Mouse (Mus musculus) hindbrain, embryonic 16.5 days (tissue): ENCODE measurements around the gene Zmat5. TPM values are rescaled to one million over a fixed set of nuclear protein-coding genes. Genes with fewer than 3 reads are reported as not detected.

Source experiments
- ATAC-seq: fragments of 200-750 bp; cut with Nextera tagmentation; 2 replicates; pipeline ENCODE4 v1.8.0; 2017; ENCODE audit warnings: moderate TSS enrichment, moderate library complexity
- H3K27ac ChIP-seq: fragments of 300-500 bp; sonication (generic); 2 replicates; pipeline ENCODE4 v1.5.1; 2014; ENCODE audit warnings: low read depth, mild to moderate bottlenecking, control low read depth, low read length, moderate library complexity
- H3K27me3 ChIP-seq: fragments of 300-500 bp; sonication (generic); replicated peaks from 2 replicates; pipeline ENCODE4 v1.6.1; 2014; ENCODE audit warnings: low read length; ENCODE audit not compliant: control insufficient read depth, insufficient read depth
- H3K36me3 ChIP-seq: fragments of 300-500 bp; sonication (generic); 2 replicates; pipeline ENCODE4 v1.6.1; 2014; ENCODE audit warnings: mild to moderate bottlenecking, low read length, moderate library complexity, mixed read lengths; ENCODE audit not compliant: control insufficient read depth, insufficient read depth
- H3K4me1 ChIP-seq: fragments of 300-500 bp; sonication (generic); 2 replicates; pipeline ENCODE4 v1.6.1; 2014; ENCODE audit warnings: low read depth, low read length; ENCODE audit not compliant: control insufficient read depth, insufficient read depth
- H3K4me2 ChIP-seq: fragments of 300-500 bp; sonication (generic); 2 replicates; pipeline ENCODE4 v1.6.1; 2014; ENCODE audit warnings: mild to moderate bottlenecking, low read length, control low read depth, moderate library complexity
- H3K4me3 ChIP-seq: fragments of 300-500 bp; sonication (generic); 2 replicates; pipeline ENCODE4 v1.5.1; 2014; ENCODE audit warnings: mild to moderate bottlenecking, low read length, control low read depth, moderate library complexity
- H3K9ac ChIP-seq: fragments of 300-500 bp; sonication (generic); 2 replicates; pipeline ENCODE4 v1.6.1; 2014; ENCODE audit warnings: low read depth, mild to moderate bottlenecking, control low read depth, low read length, moderate library complexity
- H3K9me3 ChIP-seq: fragments of 300-500 bp; sonication (generic); 2 replicates; pipeline ENCODE4 v1.6.1; 2014; ENCODE audit warnings: mild to moderate bottlenecking, low read length, moderate library complexity; ENCODE audit not compliant: control insufficient read depth
- WGBS: fragments of 180-500 bp; shearing (Covaris S2); extraction: QIAGEN DNeasy Blood & Tissue Kit; methylation state at CpG from one replicate; pipeline ENCODE4 v1.1.7; 2014; 5-methylcytosine and 5-hydroxymethylcytosine counted together
- polyA plus RNA-seq: library from polyadenylated mRNA; unstranded; fragments of >200 nt; fragmentation: Nextera tagmentation; extraction: Ambion mirVana; gene quantifications from 2 replicates; pipeline ENCODE4 v1.2.1, GENCODE M21; 2015

The Zmat5 gene
- polyA plus RNA-seq, 1 experiment from 2014 or later, result 63.5 TPM

GRCm38 (mm10) chr11:4768399-4768798, 63.9 kb downstream of the Zmat5 start:
- WGBS, result 72% methylated on average over 4 of the region's 4 CpGs
- no peaks in the 10 kb centered on the region for H3K27me3 ChIP-seq
- H3K27ac ChIP-seq, result no peak overlapping the region
- H3K9ac ChIP-seq, result no peak overlapping the region
- no peaks in the 10 kb centered on the region for H3K9me3 ChIP-seq
- H3K4me3 ChIP-seq, result no peak overlapping the region
- ATAC-seq, result no peak
- peaks cover under 1% of the 10 kb centered on the region; the same call in 1 of the 2 replicates for H3K4me1 ChIP-seq
- no peaks in the 10 kb centered on the region; the same call in 1 of the 2 replicates for H3K36me3 ChIP-seq
- no peak overlapping the region for H3K4me2 ChIP-seq

DNA sequence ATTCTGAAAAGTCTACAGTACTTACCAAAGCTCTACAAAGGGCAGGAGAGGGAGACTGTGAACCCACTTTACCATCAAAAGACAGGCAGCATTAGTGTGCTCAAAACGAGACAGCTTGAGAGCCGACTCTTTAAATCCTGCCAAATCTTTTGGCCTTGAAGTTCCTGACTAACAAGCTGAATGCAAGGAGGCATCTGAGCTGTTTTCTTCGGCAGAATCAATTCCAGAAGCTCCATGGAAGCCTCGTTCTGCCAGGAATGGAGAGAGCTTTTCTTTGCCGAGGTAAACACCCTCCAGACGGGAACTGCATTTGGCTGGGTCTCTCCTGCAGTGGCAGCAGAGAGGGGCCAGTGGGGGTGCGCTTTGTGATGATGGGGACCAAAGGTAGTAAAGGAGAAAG, 64.8 kb downstream of the Zmat5 start:
- ATAC-seq, result no peak
- H3K36me3 ChIP-seq, result no peaks in the 10 kb centered on the region; the same call in 1 of the 2 replicates
- WGBS, result 69% methylated on average over 7 of the region's 7 CpGs

DNA sequence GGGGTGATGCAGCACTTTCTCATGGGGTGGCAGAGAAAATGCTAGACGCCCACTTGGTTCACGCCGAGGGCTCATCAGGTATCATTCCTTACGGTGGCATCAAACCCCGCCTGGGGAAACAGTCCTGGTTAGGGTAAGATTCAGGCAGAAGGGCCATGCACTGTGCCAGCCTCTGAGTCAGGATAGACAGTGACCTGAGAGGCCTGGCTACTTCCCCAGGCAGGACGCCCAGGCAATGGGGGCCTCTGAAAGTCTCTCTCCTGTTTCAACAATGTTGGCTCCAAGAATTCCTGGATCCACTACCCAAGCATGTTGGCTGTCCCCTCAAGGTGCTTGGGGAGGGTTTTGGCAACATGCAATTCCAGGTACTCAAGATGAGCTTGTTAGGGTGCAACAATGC, 65.4 kb downstream of the Zmat5 start:
- no peaks in the 10 kb centered on the region for H3K27me3 ChIP-seq
- no peak overlapping the region for H3K4me2 ChIP-seq

More for the DNA sequence above, 64.8 kb downstream of the Zmat5 start:
- H3K27me3 ChIP-seq, result no peaks in the 10 kb centered on the region
- H3K9me3 ChIP-seq, result no peaks in the 10 kb centered on the region
- H3K9ac ChIP-seq, result no peak overlapping the region
- H3K4me3 ChIP-seq, result no peak overlapping the region
- 0 out of 2 replicates have a peak overlapping the region, but pooled peaks have one; percentile 51 for H3K27ac ChIP-seq
- no peaks in the 10 kb centered on the region; the same call in 1 of the 2 replicates for H3K4me1 ChIP-seq
- no peak overlapping the region for H3K4me2 ChIP-seq

DNA sequence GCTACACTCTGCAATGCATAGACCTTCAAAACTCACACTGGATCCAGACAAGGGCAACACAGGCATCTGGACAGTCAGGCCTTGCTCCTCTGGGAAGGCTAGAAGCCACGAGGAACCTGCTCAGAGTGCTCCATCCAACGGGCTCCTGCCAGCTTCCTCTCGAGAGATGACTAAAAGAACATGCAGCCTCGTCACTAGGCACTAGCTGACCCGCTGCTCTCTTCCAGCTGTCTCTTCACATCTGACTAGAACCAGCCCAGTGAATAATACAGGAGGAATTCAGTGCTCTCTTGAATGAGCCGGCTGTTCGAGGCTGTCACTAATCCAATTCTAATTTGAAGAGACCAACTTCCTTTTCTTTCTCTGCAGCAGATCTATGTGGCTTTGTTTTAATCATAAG, 67.3 kb downstream of the Zmat5 start:
- WGBS, result 57% methylated on average over 7 of the region's 7 CpGs
- no peak for ATAC-seq

More for the DNA sequence above, 65.4 kb downstream of the Zmat5 start:
- Histone ChIP-seq H3K27ac (no peak overlapping the region), H3K4me1 (no peaks in the 10 kb centered on the region; the same call in 1 of the 2 replicates), H3K9me3 (no peaks in the 10 kb centered on the region), H3K9ac (no peak overlapping the region), H3K4me3 (no peak overlapping the region), H3K36me3 (no peaks in the 10 kb centered on the region; the same call in 1 of the 2 replicates)
- no peak for ATAC-seq
- 91% methylated on average over 6 of the region's 6 CpGs for WGBS

GRCm38 (mm10) chr11:4772925-4773324, 68.4 kb downstream of the Zmat5 start:
- Histone ChIP-seq H3K27me3 (no peaks in the 10 kb centered on the region), H3K4me3 (no peak overlapping the region), H3K4me1 (no peaks in the 10 kb centered on the region; the same call in 1 of the 2 replicates), H3K9ac (no peak overlapping the region), H3K36me3 (no peaks in the 10 kb centered on the region), H3K9me3 (no peaks in the 10 kb centered on the region), H3K27ac (peak overlapping the region; percentile 53; the same call in 1 of the 2 replicates), H3K4me2 (no peak overlapping the region)
- WGBS, result 26% methylated on average over 3 of the region's 3 CpGs
- no peak for ATAC-seq

More for the DNA sequence above, 67.3 kb downstream of the Zmat5 start:
- no peaks in the 10 kb centered on the region for H3K9me3 ChIP-seq
- H3K36me3 ChIP-seq, result no peaks in the 10 kb centered on the region; the same call in 1 of the 2 replicates
- H3K27me3 ChIP-seq, result no peaks in the 10 kb centered on the region
- H3K27ac ChIP-seq, result no peak overlapping the region
- no peaks in the 10 kb centered on the region; the same call in 1 of the 2 replicates for H3K4me1 ChIP-seq
- H3K4me3 ChIP-seq, result no peak overlapping the region
- H3K4me2 ChIP-seq, result no peak overlapping the region
- no peak overlapping the region for H3K9ac ChIP-seq

GRCm38 (mm10) chr11:4780927-4781326, 76.4 kb downstream of the Zmat5 start:
- Histone ChIP-seq H3K9me3 (no peaks in the 10 kb centered on the region), H3K4me2 (no peak overlapping the region), H3K4me3 (no peak overlapping the region), H3K27ac (no peak overlapping the region), H3K36me3 (peaks cover 3% of the 10 kb centered on the region; the same call in 1 of the 2 replicates), H3K27me3 (no peaks in the 10 kb centered on the region), H3K4me1 (no peaks in the 10 kb centered on the region), H3K9ac (no peak overlapping the region)
- 88% methylated on average over 3 of the region's 3 CpGs for WGBS
- no peak for ATAC-seq

DNA sequence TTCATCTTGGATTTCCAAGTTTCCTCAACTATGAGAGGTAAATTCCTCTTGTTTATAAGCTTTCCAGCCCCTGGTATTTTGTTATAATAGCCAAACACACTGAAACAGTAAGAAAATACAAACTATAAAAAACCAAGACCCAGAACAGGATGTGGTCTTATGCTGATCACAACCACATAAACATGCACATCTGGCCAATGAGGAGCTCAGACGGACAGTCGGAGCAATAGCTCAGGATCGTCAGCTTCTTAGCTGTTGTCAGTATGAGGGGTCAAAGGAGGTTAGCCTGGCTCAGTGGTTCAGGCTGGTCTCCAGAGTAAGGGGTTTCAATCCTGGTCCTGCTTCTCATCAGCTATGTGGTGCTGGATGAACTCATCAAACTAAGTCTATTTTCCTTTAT, 78.6 kb downstream of the Zmat5 start:
- no peak overlapping the region for H3K4me2 ChIP-seq
- H3K4me3 ChIP-seq, result no peak overlapping the region
- H3K4me1 ChIP-seq, result no peaks in the 10 kb centered on the region
- ATAC-seq, result no peak
- no peak overlapping the region for H3K9ac ChIP-seq
- WGBS, result 91% methylated on average over 3 of the region's 3 CpGs
- no peak overlapping the region for H3K27ac ChIP-seq
- H3K27me3 ChIP-seq, result no peaks in the 10 kb centered on the region
- peaks cover 14% of the 10 kb centered on the region for H3K36me3 ChIP-seq
- H3K9me3 ChIP-seq, result no peaks in the 10 kb centered on the region

DNA sequence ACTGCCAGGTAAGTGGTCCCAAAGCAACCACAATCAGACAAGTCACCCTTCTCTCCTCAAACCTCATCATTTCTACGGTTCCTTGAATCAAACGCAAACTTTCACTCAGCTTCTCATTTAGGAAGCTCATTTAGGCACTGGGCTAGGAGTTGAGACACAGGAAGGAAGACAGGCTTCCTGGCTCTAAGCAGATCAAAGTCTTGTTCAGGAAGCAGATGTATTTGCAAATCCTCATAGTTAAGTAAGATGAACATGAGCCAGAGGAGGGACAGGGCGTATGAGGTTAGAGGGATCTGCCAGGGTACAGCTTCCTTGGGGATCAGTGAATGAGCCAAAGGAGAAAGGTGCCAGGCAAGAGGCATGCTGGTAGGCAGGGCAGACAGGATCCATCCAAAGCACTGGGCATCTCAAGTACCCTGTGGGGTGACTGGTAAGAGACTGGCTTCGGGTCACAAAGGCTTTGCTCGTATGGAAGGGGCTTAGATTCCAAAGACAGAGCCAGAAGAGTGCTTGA, 80.2 kb downstream of the Zmat5 start:
- Histone ChIP-seq H3K4me2 (no peak overlapping the region), H3K4me3 (no peak overlapping the region), H3K36me3 (peaks cover 14% of the 10 kb centered on the region), H3K9me3 (no peaks in the 10 kb centered on the region), H3K4me1 (no peaks in the 10 kb centered on the region), H3K27me3 (no peaks in the 10 kb centered on the region), H3K9ac (no peak overlapping the region), H3K27ac (no peak overlapping the region)
- WGBS, result 81% methylated on average over 5 of the region's 5 CpGs
- ATAC-seq, result no peak
